Mouse (Mus musculus): Measurements from ENCODE around the gene Nomo1. TPM values are rescaled to one million over a fixed set of nuclear protein-coding genes. Genes with fewer than 3 reads are reported as not detected.
A peak's percentile ranks its signal among the peaks of the same experiment; 100 is the strongest.

Gene Nomo1
- polyA plus RNA-seq, 1 experiment from 2014 or later, result 36.4 TPM

DNA sequence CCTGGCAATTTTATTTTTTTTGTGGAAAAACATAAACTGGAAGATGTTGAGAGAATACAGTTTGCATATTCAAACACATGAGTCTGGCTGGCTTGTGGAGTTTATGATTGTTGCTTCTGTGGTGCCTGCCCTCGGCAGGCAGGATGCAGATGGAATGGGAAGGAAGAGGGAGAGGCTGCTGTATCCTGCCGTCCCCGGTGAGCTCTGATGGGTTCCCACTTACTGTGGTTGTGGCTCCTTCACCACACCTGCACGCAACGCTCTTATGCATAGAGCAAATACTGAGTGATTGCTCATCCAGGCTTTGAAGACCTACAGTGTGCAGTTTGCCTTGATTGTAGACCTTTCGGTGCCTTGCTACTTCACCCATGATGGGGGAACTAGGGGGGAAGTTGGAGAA, 54.7 kb downstream of the Nomo1 start:
- ATAC-seq (ENCODE audit: low FRiP score, low read depth), result no peak
- 0 out of 2 replicates have a peak, but pooled peaks cover 7% of the 10 kb centered on the region for H3K9me3 ChIP-seq
- 91% methylated on average over 6 of the region's 6 CpGs for WGBS
- H3K9ac ChIP-seq, result no peak overlapping the region
- no peaks in the 10 kb centered on the region for H3K27me3 ChIP-seq (replicated peaks)
- H3K4me3 ChIP-seq, result no peak overlapping the region
- H3K27ac ChIP-seq, result no peak overlapping the region
- peaks cover 21% of the 10 kb centered on the region for H3K36me3 ChIP-seq
- no peaks in the 10 kb centered on the region for H3K4me1 ChIP-seq
- H3K4me2 ChIP-seq (replicated peaks), result no peak overlapping the region

DNA sequence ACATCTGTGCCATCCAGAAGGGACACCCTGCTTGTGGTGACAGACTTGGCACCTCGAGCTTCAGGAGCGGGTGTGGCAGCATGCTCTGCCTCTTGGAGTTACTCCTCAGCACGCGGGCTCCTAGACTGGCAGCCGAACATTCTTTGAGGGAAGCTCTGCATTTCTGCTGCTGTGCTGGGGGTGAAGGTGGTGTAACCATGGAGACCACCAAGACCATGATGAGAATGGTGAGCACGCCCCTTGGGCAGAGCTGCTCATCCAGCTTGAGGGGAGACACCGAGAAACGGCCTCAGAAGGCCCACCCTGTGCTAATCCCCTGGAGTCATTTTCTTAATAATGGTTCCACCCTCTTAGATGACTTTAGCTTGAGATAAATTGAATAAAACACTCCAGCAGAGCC, 59.3 kb downstream of the Nomo1 start:
- H3K27me3 ChIP-seq (replicated peaks), result peaks cover 6% of the 10 kb centered on the region; the same call in 1 of the 2 replicates
- no peak overlapping the region for H3K27ac ChIP-seq
- H3K4me1 ChIP-seq, result no peaks in the 10 kb centered on the region
- no peaks in the 10 kb centered on the region for H3K36me3 ChIP-seq
- WGBS, result 44% methylated on average over 8 of the region's 8 CpGs
- H3K4me2 ChIP-seq (replicated peaks), result no peak overlapping the region
- 0 out of 2 replicates have a peak, but pooled peaks cover 7% of the 10 kb centered on the region for H3K9me3 ChIP-seq
- no peak for ATAC-seq (ENCODE audit: low FRiP score, low read depth)
- no peak overlapping the region for H3K4me3 ChIP-seq
- no peak overlapping the region for H3K9ac ChIP-seq

DNA sequence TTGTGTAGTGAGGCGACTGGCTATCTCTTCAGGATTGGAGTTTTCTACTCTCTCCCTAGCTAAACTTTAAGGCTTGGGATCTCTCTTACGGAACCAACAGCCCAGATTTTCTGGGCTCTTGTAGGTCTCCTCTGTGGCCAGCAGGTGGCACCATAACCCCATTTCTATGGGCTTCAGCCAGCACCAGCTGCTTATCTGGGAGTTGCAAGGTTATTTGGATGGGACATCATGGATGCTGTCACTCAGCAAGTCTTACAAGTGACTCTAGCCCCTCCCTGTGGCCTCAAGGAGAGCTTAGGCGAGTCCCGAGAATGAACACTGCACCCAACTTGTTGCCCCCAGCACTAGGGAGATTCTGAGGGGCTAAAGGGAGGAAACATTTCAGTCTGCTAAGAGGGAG, 62.6 kb downstream of the Nomo1 start:
- no peaks in the 10 kb centered on the region for H3K9me3 ChIP-seq
- peaks cover 18% of the 10 kb centered on the region for H3K27me3 ChIP-seq (replicated peaks)
- H3K4me1 ChIP-seq, result no peaks in the 10 kb centered on the region
- ATAC-seq (ENCODE audit: low FRiP score, low read depth), result no peak; the same call in 1 of the 2 replicates
- H3K4me3 ChIP-seq, result no peak overlapping the region
- no peak overlapping the region for H3K4me2 ChIP-seq (replicated peaks)
- H3K27ac ChIP-seq, result no peak overlapping the region
- 2% methylated on average over 4 of the region's 4 CpGs for WGBS
- no peaks in the 10 kb centered on the region for H3K36me3 ChIP-seq
- no peak overlapping the region for H3K9ac ChIP-seq

DNA sequence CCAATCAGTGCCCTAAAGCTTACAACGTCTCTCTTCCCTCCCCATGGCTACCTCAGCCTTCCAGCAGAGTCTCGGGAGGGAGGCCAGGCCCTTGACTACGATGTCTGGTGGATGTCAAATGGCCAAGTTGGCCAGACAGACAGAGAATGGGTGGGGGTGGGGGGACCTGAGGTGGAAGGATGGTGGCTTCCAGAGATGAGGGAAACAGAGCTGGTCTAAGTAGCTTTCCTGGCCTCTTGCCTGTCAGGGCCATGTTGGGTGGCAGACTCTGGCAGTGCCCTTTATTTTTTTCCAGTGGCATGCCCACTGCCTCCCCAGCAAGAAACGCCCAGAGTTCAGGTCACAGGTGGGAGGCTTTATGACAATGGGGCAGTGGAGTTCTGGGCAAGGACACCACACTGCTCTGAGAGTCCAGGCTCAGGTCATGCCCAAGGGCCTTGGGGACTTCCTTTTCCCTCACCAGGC, 63.9 kb downstream of the Nomo1 start:
- no peaks in the 10 kb centered on the region for H3K9me3 ChIP-seq
- H3K4me2 ChIP-seq (replicated peaks), result no peak overlapping the region
- no peak overlapping the region for H3K9ac ChIP-seq
- peaks cover 18% of the 10 kb centered on the region for H3K27me3 ChIP-seq (replicated peaks)
- H3K36me3 ChIP-seq, result no peaks in the 10 kb centered on the region
- no peaks in the 10 kb centered on the region for H3K4me1 ChIP-seq
- WGBS, result 61% methylated on average over 4 of the region's 4 CpGs
- H3K4me3 ChIP-seq, result no peak overlapping the region
- no peak overlapping the region for H3K27ac ChIP-seq
- no peak for ATAC-seq (ENCODE audit: low FRiP score, low read depth)

DNA sequence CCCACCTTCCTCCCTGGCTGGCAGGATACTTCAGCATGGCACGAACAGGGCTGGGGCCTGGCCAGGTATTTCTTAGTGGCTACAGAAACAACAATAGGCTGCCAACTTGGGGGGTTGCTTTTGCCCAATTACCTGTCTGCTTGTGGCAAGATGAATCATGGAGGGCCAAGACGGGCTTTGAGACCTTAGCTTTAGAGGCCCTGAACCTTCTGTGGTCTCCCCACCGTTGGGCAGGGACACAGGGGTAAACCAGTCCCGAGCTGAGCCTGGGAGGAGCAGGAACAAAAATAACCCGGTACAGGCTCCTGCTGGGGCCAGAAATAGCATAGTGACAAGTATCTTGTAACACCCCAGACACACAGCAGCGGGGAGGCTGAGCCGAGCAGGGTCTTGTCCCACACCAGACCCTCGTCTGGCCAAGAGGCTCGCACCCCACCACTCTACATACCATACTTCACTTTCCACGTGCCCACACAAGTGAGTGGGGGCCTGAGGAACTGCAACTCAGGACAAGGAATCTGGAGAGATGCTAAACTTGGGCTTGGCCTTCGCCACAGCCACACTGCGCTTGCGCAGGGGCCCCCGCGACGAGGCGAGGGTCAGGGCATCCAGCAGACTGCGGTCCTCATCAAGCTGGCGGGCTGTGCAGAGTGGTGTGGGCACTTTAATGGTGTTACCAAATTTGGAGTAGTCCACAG, 64.9 kb downstream of the Nomo1 start:
- no peak overlapping the region; the same call in 1 of the 2 replicates for H3K4me2 ChIP-seq (replicated peaks)
- no peak overlapping the region for H3K27ac ChIP-seq

DNA sequence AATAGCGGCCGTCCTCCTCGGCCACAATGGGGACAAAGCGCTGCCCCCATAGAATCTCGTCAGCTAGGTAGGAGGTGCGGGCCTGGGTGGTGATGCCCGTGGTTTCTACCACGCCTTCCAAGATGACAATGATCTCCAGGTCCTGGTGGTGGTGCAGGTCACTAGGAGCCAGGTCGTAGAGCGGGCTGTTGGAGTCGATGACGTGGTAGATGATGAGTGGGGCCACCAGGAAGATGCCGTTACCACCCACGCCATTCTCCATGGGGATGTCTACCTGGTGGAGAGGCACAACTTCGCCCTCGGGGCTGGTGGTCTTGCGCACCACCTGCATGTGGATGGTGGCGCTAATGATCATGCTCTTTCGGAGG, 65.4 kb downstream of the Nomo1 start:
- no peak overlapping the region for H3K27ac ChIP-seq
- no peak overlapping the region for H3K4me3 ChIP-seq
- WGBS, result 94% methylated on average over 19 of the region's 19 CpGs
- H3K36me3 ChIP-seq, result no peaks in the 10 kb centered on the region
- H3K9ac ChIP-seq, result no peak overlapping the region
- no peak for ATAC-seq (ENCODE audit: low FRiP score, low read depth)
- no peak overlapping the region; the same call in 1 of the 2 replicates for H3K4me2 ChIP-seq (replicated peaks)
- no peaks in the 10 kb centered on the region for H3K4me1 ChIP-seq
- H3K27me3 ChIP-seq (replicated peaks), result peaks cover 18% of the 10 kb centered on the region
- H3K9me3 ChIP-seq, result no peaks in the 10 kb centered on the region

More for the DNA sequence above, 64.9 kb downstream of the Nomo1 start:
- Histone ChIP-seq H3K27me3 (replicated peaks) (peaks cover 18% of the 10 kb centered on the region), H3K4me3 (no peak overlapping the region), H3K4me1 (no peaks in the 10 kb centered on the region), H3K9me3 (no peaks in the 10 kb centered on the region), H3K9ac (no peak overlapping the region), H3K36me3 (no peaks in the 10 kb centered on the region)
- 85% methylated on average over 19 of the region's 19 CpGs for WGBS
- ATAC-seq (ENCODE audit: low FRiP score, low read depth), result no peak

DNA sequence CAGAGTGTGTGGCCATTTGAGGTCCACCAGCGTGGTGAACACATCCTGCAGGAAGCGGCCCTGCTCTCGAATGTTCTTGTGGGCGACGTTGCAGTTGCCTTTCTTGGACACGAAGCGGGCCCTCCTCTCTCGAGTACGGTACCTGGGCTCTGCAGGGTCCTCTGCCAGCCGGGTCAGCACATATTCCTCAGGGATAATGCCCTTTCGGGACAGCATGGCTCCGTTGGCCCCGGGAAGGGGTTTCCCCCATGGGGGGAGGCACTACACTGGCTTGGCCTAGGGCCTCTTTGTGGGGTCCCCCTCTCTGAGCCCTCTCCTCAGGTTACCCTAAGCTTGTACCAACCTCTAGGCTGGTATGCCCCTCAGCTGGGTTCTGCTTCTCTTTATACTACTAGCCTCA, 66.2 kb downstream of the Nomo1 start:
- ATAC-seq (ENCODE audit: low FRiP score, low read depth), result 0 out of 2 replicates have a peak, but pooled peaks have one; percentile 0
- Histone ChIP-seq H3K9ac (0 out of 2 replicates have a peak overlapping the region, but pooled peaks have one; percentile 13), H3K27me3 (replicated peaks) (peaks cover 18% of the 10 kb centered on the region), H3K4me2 (replicated peaks) (peak overlapping the region; percentile 89), H3K4me3 (peak overlapping the region; percentile 59; the same call in 1 of the 2 replicates), H3K9me3 (no peaks in the 10 kb centered on the region), H3K4me1 (no peaks in the 10 kb centered on the region), H3K27ac (no peak overlapping the region), H3K36me3 (no peaks in the 10 kb centered on the region)
- 85% methylated on average over 13 of the region's 13 CpGs for WGBS

DNA sequence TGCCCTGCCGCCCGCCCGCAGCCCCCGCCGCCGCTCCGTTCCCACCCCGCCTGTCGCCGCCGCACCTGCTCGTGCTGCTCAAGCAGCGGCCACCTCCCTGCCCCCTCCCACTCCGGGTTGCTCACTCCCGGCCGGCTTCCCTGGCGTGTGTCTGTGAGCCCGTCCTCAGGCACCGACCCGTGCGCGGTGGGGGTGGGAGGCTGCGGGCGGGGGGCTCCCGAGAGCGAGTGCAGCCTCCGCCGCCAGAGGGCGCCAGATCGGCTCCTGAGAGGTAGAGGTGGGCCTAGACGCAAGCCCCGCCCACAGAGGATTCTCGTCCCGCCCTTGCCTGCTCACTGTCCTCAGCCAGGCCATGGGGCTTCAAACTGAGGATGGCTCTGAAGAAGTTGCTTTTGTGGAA, 67.1 kb downstream of the Nomo1 start, which contains the start of gene Kcnj11:
Gene Kcnj11, minus strand, starts transcription at position 202 of the 400 bp plus-strand sequence.
- H3K27ac ChIP-seq, result no peak within 1 kb of the TSS

DNA sequence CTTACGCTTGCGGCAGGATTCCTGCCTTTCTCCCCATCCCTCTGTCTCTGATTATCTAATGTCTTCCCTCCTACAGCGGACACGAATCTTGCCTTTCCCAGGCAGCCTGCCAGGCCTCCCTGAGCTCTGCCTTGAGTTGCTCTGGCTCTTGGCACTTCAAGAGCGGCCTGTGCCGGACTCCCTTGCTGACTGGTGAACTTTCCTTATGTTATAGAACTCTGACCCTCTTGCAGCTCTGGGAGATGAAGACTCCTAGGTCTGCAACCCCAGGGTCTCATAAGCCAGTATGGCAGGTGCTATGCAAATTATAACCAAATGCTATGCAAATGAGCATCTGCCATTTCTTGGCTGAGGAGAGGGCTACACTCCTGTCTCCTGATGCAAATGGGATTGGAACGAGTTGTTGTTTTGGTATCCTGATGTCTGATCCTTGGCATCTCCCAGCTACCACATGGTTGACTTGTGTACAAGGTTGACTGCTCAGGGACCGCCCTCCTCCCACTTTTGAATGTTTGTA, 69.6 kb downstream of the Nomo1 start:
- 73% methylated on average over 8 of the region's 8 CpGs for WGBS
- Histone ChIP-seq H3K27ac (no peak overlapping the region; the same call in 1 of the 2 replicates), H3K4me2 (replicated peaks) (no peak overlapping the region), H3K9ac (no peak overlapping the region), H3K9me3 (no peaks in the 10 kb centered on the region), H3K4me1 (no peaks in the 10 kb centered on the region), H3K27me3 (replicated peaks) (peaks cover 14% of the 10 kb centered on the region), H3K36me3 (no peaks in the 10 kb centered on the region), H3K4me3 (no peak overlapping the region)
- ATAC-seq (ENCODE audit: low FRiP score, low read depth), result no peak

More for the DNA sequence above, 67.1 kb downstream of the Nomo1 start, which contains the start of gene Kcnj11:
- H3K4me2 ChIP-seq (replicated peaks), result peak within 1 kb of the TSS; percentile 89
- peaks cover 20% of the 10 kb centered on the region for H3K27me3 ChIP-seq (replicated peaks)
- H3K9ac ChIP-seq, result peak within 1 kb of the TSS; percentile 76
- peak within 1 kb of the TSS; percentile 59 for H3K4me3 ChIP-seq
- H3K36me3 ChIP-seq, result no peaks in the 10 kb centered on the region
- H3K9me3 ChIP-seq, result no peaks in the 10 kb centered on the region
- ATAC-seq (ENCODE audit: low FRiP score, low read depth), result peak; percentile 85
- H3K4me1 ChIP-seq, result no peaks in the 10 kb centered on the region
- WGBS, result 0% methylated on average over 34 of the region's 34 CpGs

DNA sequence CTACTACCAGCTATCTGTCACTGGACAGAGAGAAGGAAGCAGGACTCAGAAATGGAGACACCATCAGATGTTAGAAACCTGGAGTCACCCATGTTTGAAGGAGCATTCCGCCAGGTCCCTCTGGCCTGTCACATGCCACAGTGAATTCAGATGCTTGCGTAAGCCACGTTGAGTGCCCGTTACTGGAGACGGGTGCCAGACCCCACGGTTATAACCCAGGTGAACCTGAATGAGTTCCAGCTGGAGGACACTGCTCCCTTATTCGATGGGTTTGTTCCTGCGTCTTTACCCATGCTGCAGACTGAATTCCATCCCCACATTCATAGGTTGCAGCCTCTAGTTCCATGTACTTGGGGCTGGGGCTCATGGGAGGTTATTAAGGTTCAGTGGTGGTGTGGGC, 70.3 kb downstream of the Nomo1 start:
- H3K36me3 ChIP-seq, result no peaks in the 10 kb centered on the region
- 90% methylated on average over 8 of the region's 8 CpGs for WGBS
- no peak overlapping the region for H3K9ac ChIP-seq
- no peaks in the 10 kb centered on the region for H3K4me1 ChIP-seq
- H3K9me3 ChIP-seq, result no peaks in the 10 kb centered on the region
- no peak overlapping the region for H3K27ac ChIP-seq
- no peak for ATAC-seq (ENCODE audit: low FRiP score, low read depth)
- H3K4me3 ChIP-seq, result no peak overlapping the region
- H3K27me3 ChIP-seq (replicated peaks), result peaks cover 14% of the 10 kb centered on the region
- no peak overlapping the region for H3K4me2 ChIP-seq (replicated peaks)

DNA sequence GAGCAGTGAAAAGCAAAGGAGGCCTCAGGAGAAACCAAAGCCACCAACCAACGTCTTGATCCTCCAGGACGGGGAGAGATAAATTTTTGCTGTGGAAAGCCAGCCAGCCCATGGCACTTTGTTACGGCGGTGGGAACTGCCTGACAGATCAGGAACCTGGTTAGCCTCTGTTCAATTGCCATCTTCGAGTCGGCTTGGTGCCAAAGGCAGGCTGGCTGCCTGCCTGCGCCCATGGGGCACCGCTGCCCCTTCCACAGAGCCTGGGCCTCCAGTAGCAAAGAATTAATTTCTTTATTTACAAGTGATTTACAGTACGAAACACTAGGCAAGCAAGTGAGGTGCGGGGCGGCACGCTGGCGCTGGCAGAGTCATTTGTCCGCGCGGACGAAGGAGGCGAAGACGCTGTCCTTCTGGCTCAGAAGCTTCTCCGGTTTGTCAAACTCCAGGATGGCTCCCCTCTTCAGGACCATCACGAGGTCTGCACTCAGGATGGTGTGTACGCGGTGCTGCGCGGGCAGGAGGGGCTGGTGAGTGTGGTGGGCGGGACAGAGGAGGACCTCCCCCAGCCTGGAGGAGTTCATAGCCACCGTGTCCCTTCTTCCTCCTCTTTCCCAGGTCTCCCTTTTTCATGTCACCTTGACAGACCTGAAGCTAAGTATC, 70.9 kb downstream of the Nomo1 start:
- Histone ChIP-seq H3K27ac (no peak overlapping the region), H3K4me2 (replicated peaks) (no peak overlapping the region), H3K9ac (no peak overlapping the region), H3K27me3 (replicated peaks) (peaks cover 8% of the 10 kb centered on the region), H3K36me3 (no peaks in the 10 kb centered on the region), H3K4me1 (no peaks in the 10 kb centered on the region), H3K4me3 (no peak overlapping the region), H3K9me3 (no peaks in the 10 kb centered on the region)
- WGBS, result 82% methylated on average over 27 of the region's 27 CpGs
- no peak for ATAC-seq (ENCODE audit: low FRiP score, low read depth)

DNA sequence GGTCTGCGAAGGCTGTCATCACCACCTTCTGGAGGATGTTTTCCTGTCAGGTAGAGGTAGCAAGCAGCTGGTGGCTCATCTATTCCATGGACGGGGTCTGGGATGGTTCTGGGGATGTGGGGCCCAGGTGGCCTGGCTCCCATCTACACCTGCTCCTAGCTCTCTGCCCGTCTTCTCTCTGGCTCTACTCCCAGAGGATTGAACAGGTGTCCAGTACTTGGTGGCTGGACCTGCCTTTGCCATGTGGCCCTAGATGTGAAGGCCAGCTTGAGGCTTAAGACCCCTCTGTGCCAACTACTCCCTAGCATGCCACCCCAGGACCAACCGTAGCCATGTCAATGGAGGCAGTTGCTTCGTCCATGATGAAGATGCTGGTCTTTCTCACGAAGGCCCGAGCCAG, 72.0 kb downstream of the Nomo1 start:
- H3K4me2 ChIP-seq (replicated peaks), result no peak overlapping the region
- ATAC-seq (ENCODE audit: low FRiP score, low read depth), result no peak
- 0 out of 2 replicates have a peak, but pooled peaks cover 2% of the 10 kb centered on the region for H3K27me3 ChIP-seq (replicated peaks)
- H3K27ac ChIP-seq, result no peak overlapping the region
- H3K36me3 ChIP-seq, result no peaks in the 10 kb centered on the region
- H3K9me3 ChIP-seq, result no peaks in the 10 kb centered on the region
- no peaks in the 10 kb centered on the region for H3K4me1 ChIP-seq
- 89% methylated on average over 7 of the region's 7 CpGs for WGBS
- no peak overlapping the region for H3K9ac ChIP-seq
- H3K4me3 ChIP-seq, result no peak overlapping the region

Data from neural tube, embryonic 12.5 days (tissue).